Mouse (Mus musculus) midbrain, embryonic 13.5 days (tissue): Measurements from ENCODE around the gene Gm9913. TPM values are rescaled to one million over a fixed set of nuclear protein-coding genes. Genes with fewer than 3 reads are reported as not detected.
A peak's percentile ranks its signal among the peaks of the same experiment; 100 is the strongest.

ENCODE experiments used
- ATAC-seq: fragments of 200-750 bp; cut with Nextera tagmentation; 2 replicates; pipeline ENCODE4 v1.8.0; 2017; ENCODE audit warnings: mild to moderate bottlenecking, moderate TSS enrichment, moderate library complexity
- H3K27ac ChIP-seq: fragments of 300-500 bp; sonication (generic); 2 replicates; pipeline ENCODE4 v1.5.1; 2015; ENCODE audit warnings: inconsistent platforms, mild to moderate bottlenecking, moderate library complexity
- H3K27me3 ChIP-seq: fragments of 300-500 bp; sonication (generic); 2 replicates; pipeline ENCODE4 v1.6.1; 2015; ENCODE audit warnings: mild to moderate bottlenecking, inconsistent platforms
- H3K36me3 ChIP-seq: fragments of 300-500 bp; sonication (generic); 2 replicates; pipeline ENCODE4 v1.6.1; 2015; ENCODE audit warnings: mild to moderate bottlenecking, inconsistent platforms
- H3K4me1 ChIP-seq: fragments of 300-500 bp; sonication (generic); replicated peaks from 2 replicates; pipeline ENCODE4 v1.6.1; 2015; ENCODE audit warnings: inconsistent platforms
- H3K4me2 ChIP-seq: fragments of 300-500 bp; sonication (generic); replicated peaks from 2 replicates; pipeline ENCODE4 v1.6.1; 2015; ENCODE audit warnings: moderate library complexity, mild to moderate bottlenecking, inconsistent platforms
- H3K4me3 ChIP-seq: fragments of 300-500 bp; sonication (generic); replicated peaks from 2 replicates; pipeline ENCODE4 v1.5.1; 2015; ENCODE audit warnings: mild to moderate bottlenecking, inconsistent platforms
- H3K9ac ChIP-seq: fragments of 300-500 bp; sonication (generic); replicated peaks from 2 replicates; pipeline ENCODE4 v1.6.1; 2015; ENCODE audit warnings: mild to moderate bottlenecking, inconsistent platforms
- H3K9me3 ChIP-seq: fragments of 300-500 bp; sonication (generic); 2 replicates; pipeline ENCODE4 v1.6.1; 2016; ENCODE audit warnings: mild to moderate bottlenecking, inconsistent platforms
- WGBS: fragments of 180-500 bp; shearing (Covaris S2); methylation state at CpG from one replicate; pipeline ENCODE4 v1.1.7; 2015; 5-methylcytosine and 5-hydroxymethylcytosine counted together
- polyA plus RNA-seq: library from polyadenylated mRNA; unstranded; fragments of >200 nt; fragmentation: Nextera tagmentation; extraction: Ambion mirVana; gene quantifications from 2 replicates; pipeline ENCODE4 v1.2.1, GENCODE M21; 2015

Gm9913 gene
- polyA plus RNA-seq = 0.11 TPM in 1 of 2 replicates, not detected in the other

GRCm38 (mm10) chr2:125505006-125505745 is at the start of gene Gm9913:
Gm9913 (plus strand) TSS chr2:125505089.
- H3K4me1 ChIP-seq = peaks cover 19% of the 10 kb centered on the region
- WGBS = under 1% methylated on average over 44 of the region's 45 CpGs
- peak within 1 kb of the TSS; percentile 71 for H3K27ac ChIP-seq
- no peaks in the 10 kb centered on the region for H3K36me3 ChIP-seq
- peak within 1 kb of the TSS; percentile 74 for H3K4me3 ChIP-seq
- peak within 1 kb of the TSS; percentile 80 for H3K9ac ChIP-seq
- no peaks in the 10 kb centered on the region for H3K9me3 ChIP-seq
- peaks cover 20% of the 10 kb centered on the region for H3K27me3 ChIP-seq
- H3K4me2 ChIP-seq = peak within 1 kb of the TSS; percentile 98
- ATAC-seq = no peak; the same call in 1 of the 2 replicates

- Histone ChIP-seq H3K9ac (no peak overlapping the region), H3K4me1 (peaks cover 15% of the 10 kb centered on the region), H3K9me3 (no peaks in the 10 kb centered on the region), H3K4me2 (no peak overlapping the region), H3K27me3 (no peaks in the 10 kb centered on the region), H3K36me3 (no peaks in the 10 kb centered on the region), H3K27ac (no peak overlapping the region), H3K4me3 (no peak overlapping the region)
- 87% methylated on average over 15 of the region's 15 CpGs for WGBS
- no peak for ATAC-seq
Measured at GRCm38 (mm10) chr2:125456059-125456789, 48.7 kb upstream of the Gm9913 start.

GRCm38 (mm10) chr2:125459087-125459486 is 45.8 kb upstream of the Gm9913 start:
- Histone ChIP-seq H3K4me3 (no peak overlapping the region), H3K4me2 (no peak overlapping the region), H3K27ac (no peak overlapping the region), H3K4me1 (no peaks in the 10 kb centered on the region), H3K9ac (no peak overlapping the region), H3K27me3 (no peaks in the 10 kb centered on the region), H3K36me3 (no peaks in the 10 kb centered on the region), H3K9me3 (no peaks in the 10 kb centered on the region)
- no peak for ATAC-seq
- WGBS = 87% methylated on average over 3 of the region's 3 CpGs

GRCm38 (mm10) chr2:125464036-125464435 is 40.9 kb upstream of the Gm9913 start:
- WGBS = 86% methylated on average over 6 of the region's 6 CpGs
- Histone ChIP-seq H3K4me2 (no peak overlapping the region), H3K9ac (no peak overlapping the region), H3K9me3 (no peaks in the 10 kb centered on the region), H3K4me1 (no peaks in the 10 kb centered on the region), H3K27ac (no peak overlapping the region), H3K27me3 (no peaks in the 10 kb centered on the region), H3K4me3 (no peak overlapping the region), H3K36me3 (0 out of 2 replicates have a peak, but pooled peaks cover 5% of the 10 kb centered on the region)
- ATAC-seq = no peak

- Histone ChIP-seq H3K27ac (no peak overlapping the region), H3K4me2 (no peak overlapping the region), H3K4me3 (no peak overlapping the region), H3K9ac (no peak overlapping the region), H3K4me1 (no peaks in the 10 kb centered on the region), H3K27me3 (no peaks in the 10 kb centered on the region), H3K36me3 (peaks cover 5% of the 10 kb centered on the region; the same call in 1 of the 2 replicates), H3K9me3 (no peaks in the 10 kb centered on the region)
- ATAC-seq = no peak
- 74% methylated on average over 8 of the region's 8 CpGs for WGBS
Measured at GRCm38 (mm10) chr2:125470553-125471295, 34.2 kb upstream of the Gm9913 start.

- ATAC-seq = no peak
- no peaks in the 10 kb centered on the region for H3K27me3 ChIP-seq
- H3K27ac ChIP-seq = no peak overlapping the region
- no peak overlapping the region for H3K4me3 ChIP-seq
- no peaks in the 10 kb centered on the region for H3K4me1 ChIP-seq
- no peak overlapping the region for H3K4me2 ChIP-seq
- H3K36me3 ChIP-seq = no peaks in the 10 kb centered on the region; the same call in 1 of the 2 replicates
- WGBS = 91% methylated on average over 4 of the region's 4 CpGs
- no peak overlapping the region for H3K9ac ChIP-seq
- no peaks in the 10 kb centered on the region for H3K9me3 ChIP-seq
Measured at GRCm38 (mm10) chr2:125471721-125472120, 33.2 kb upstream of the Gm9913 start.

GRCm38 (mm10) chr2:125473228-125473627 is 31.7 kb upstream of the Gm9913 start:
- Histone ChIP-seq H3K9ac (no peak overlapping the region), H3K27ac (no peak overlapping the region), H3K4me3 (no peak overlapping the region), H3K36me3 (no peaks in the 10 kb centered on the region; the same call in 1 of the 2 replicates), H3K4me1 (no peaks in the 10 kb centered on the region), H3K4me2 (no peak overlapping the region), H3K27me3 (no peaks in the 10 kb centered on the region), H3K9me3 (no peaks in the 10 kb centered on the region)
- WGBS = 97% methylated on average over 2 of the region's 2 CpGs
- ATAC-seq = no peak

GRCm38 (mm10) chr2:125474690-125475089 is 30.2 kb upstream of the Gm9913 start:
- no peak overlapping the region for H3K4me2 ChIP-seq
- no peaks in the 10 kb centered on the region for H3K9me3 ChIP-seq
- H3K4me1 ChIP-seq = no peaks in the 10 kb centered on the region
- H3K27me3 ChIP-seq = no peaks in the 10 kb centered on the region
- no peak for ATAC-seq
- WGBS = 73% methylated on average over 5 of the region's 5 CpGs
- no peak overlapping the region for H3K27ac ChIP-seq
- no peak overlapping the region for H3K9ac ChIP-seq
- no peak overlapping the region for H3K4me3 ChIP-seq
- H3K36me3 ChIP-seq = no peaks in the 10 kb centered on the region; the same call in 1 of the 2 replicates

- H3K4me3 ChIP-seq = no peak overlapping the region
- no peak overlapping the region for H3K9ac ChIP-seq
- no peaks in the 10 kb centered on the region for H3K4me1 ChIP-seq
- no peaks in the 10 kb centered on the region; the same call in 1 of the 2 replicates for H3K36me3 ChIP-seq
- no peak for ATAC-seq
- no peaks in the 10 kb centered on the region for H3K9me3 ChIP-seq
- 91% methylated on average over 3 of the region's 3 CpGs for WGBS
- H3K4me2 ChIP-seq = no peak overlapping the region
- H3K27ac ChIP-seq = no peak overlapping the region
- no peaks in the 10 kb centered on the region for H3K27me3 ChIP-seq
Measured at GRCm38 (mm10) chr2:125476231-125476630, 28.7 kb upstream of the Gm9913 start.

GRCm38 (mm10) chr2:125477367-125477766 is 27.5 kb upstream of the Gm9913 start:
- Histone ChIP-seq H3K9ac (no peak overlapping the region), H3K27ac (no peak overlapping the region), H3K4me1 (no peaks in the 10 kb centered on the region), H3K4me3 (no peak overlapping the region), H3K27me3 (no peaks in the 10 kb centered on the region), H3K9me3 (no peaks in the 10 kb centered on the region), H3K4me2 (no peak overlapping the region), H3K36me3 (no peaks in the 10 kb centered on the region)
- 89% methylated on average over 3 of the region's 3 CpGs for WGBS
- no peak for ATAC-seq

- Histone ChIP-seq H3K9me3 (no peaks in the 10 kb centered on the region), H3K9ac (no peak overlapping the region), H3K27ac (no peak overlapping the region), H3K27me3 (no peaks in the 10 kb centered on the region), H3K4me2 (no peak overlapping the region), H3K4me1 (no peaks in the 10 kb centered on the region), H3K4me3 (no peak overlapping the region), H3K36me3 (no peaks in the 10 kb centered on the region)
- WGBS = 71% methylated on average over 4 of the region's 4 CpGs
- ATAC-seq = no peak
Measured at GRCm38 (mm10) chr2:125478705-125479104, 26.2 kb upstream of the Gm9913 start.

- Histone ChIP-seq H3K9ac (no peak overlapping the region), H3K27me3 (no peaks in the 10 kb centered on the region), H3K36me3 (no peaks in the 10 kb centered on the region), H3K4me2 (no peak overlapping the region), H3K9me3 (no peaks in the 10 kb centered on the region), H3K27ac (no peak overlapping the region), H3K4me3 (no peak overlapping the region), H3K4me1 (no peaks in the 10 kb centered on the region)
- WGBS = 89% methylated on average over 5 of the region's 5 CpGs
- ATAC-seq = no peak
Measured at GRCm38 (mm10) chr2:125480057-125480456, 24.8 kb upstream of the Gm9913 start.
